Mouse (Mus musculus) stomach, postnatal 0 days (tissue): ENCODE data around the gene Txnrd1. TPM values are rescaled to one million over a fixed set of nuclear protein-coding genes. Genes with fewer than 3 reads are reported as not detected.

ENCODE experiments used
- ATAC-seq: fragments of 200-750 bp; cut with Nextera tagmentation; 2 replicates; pipeline ENCODE4 v1.8.0; 2017; ENCODE audit not compliant: low FRiP score, low TSS enrichment
- DNase-seq: peaks from one replicate; pipeline ENCODE4 v3.0.0-alpha.2; 2016; ENCODE audit warnings: low spot score
- H3K27ac ChIP-seq: fragments of 300-500 bp; sonication (generic); replicated peaks from 2 replicates; pipeline ENCODE4 v1.5.1; 2014; ENCODE audit warnings: mild to moderate bottlenecking, control low read depth
- H3K27me3 ChIP-seq: fragments of 300-500 bp; sonication (generic); 2 replicates; pipeline ENCODE4 v1.6.1; 2014; ENCODE audit warnings: low read length; ENCODE audit not compliant: control insufficient read depth, insufficient read depth
- H3K36me3 ChIP-seq: fragments of 300-500 bp; sonication (generic); 2 replicates; pipeline ENCODE4 v1.6.1; 2014; ENCODE audit warnings: low read length, mixed read lengths; ENCODE audit not compliant: control insufficient read depth, insufficient read depth
- H3K4me1 ChIP-seq: fragments of 300-500 bp; sonication (generic); replicated peaks from 2 replicates; pipeline ENCODE4 v1.6.1; 2014; ENCODE audit warnings: antibody characterized with exemption; ENCODE audit not compliant: control insufficient read depth, insufficient read depth
- H3K4me2 ChIP-seq: fragments of 300-500 bp; sonication (generic); replicated peaks from 2 replicates; pipeline ENCODE4 v1.6.1; 2014; ENCODE audit warnings: low read depth, mild to moderate bottlenecking, control low read depth, moderate library complexity
- H3K4me3 ChIP-seq: fragments of 300-500 bp; sonication (generic); 2 replicates; pipeline ENCODE4 v1.5.1; 2014; ENCODE audit warnings: low read depth, low read length, control low read depth
- H3K9ac ChIP-seq: fragments of 300-500 bp; sonication (generic); 2 replicates; pipeline ENCODE4 v1.6.1; 2014; ENCODE audit warnings: mild to moderate bottlenecking, low read length, control low read depth, mixed read lengths
- H3K9me3 ChIP-seq: fragments of 300-500 bp; sonication (generic); 2 replicates; pipeline ENCODE4 v1.6.1; 2016; ENCODE audit warnings: low read length; ENCODE audit not compliant: control insufficient read depth
- CTCF ChIP-seq: IDR thresholded peaks from 2 replicates; pipeline ENCODE4 v1.5.1; 2016; ENCODE audit warnings: antibody characterized with exemption, low read depth, mild to moderate bottlenecking, moderate library complexity
- EP300 ChIP-seq: optimal IDR thresholded peaks from 2 replicates; pipeline ENCODE3; 2016; ENCODE audit warnings: antibody characterized with exemption
- WGBS: fragments of 180-500 bp; shearing (Covaris S2); extraction: QIAGEN DNeasy Blood & Tissue Kit; methylation state at CpG from one replicate; pipeline ENCODE4 v1.1.7; 2014; 5-methylcytosine and 5-hydroxymethylcytosine counted together
- polyA plus RNA-seq: library from polyadenylated mRNA; unstranded; fragments of >200 nt; fragmentation: Nextera tagmentation; extraction: Ambion mirVana; gene quantifications from 2 replicates; pipeline ENCODE4 v1.2.1, GENCODE M21; 2015

Gene Txnrd1
- polyA plus RNA-seq, 1 experiment from 2014 or later, result 61.9 TPM

- no peak for ATAC-seq
- no peak overlapping the region for H3K4me3 ChIP-seq
- H3K4me1 ChIP-seq, result no peaks in the 10 kb centered on the region
- no peaks in the 10 kb centered on the region for H3K9me3 ChIP-seq
- H3K4me2 ChIP-seq, result no peak overlapping the region
- peaks cover 14% of the 10 kb centered on the region for H3K36me3 ChIP-seq
- 90% methylated on average over 9 of the region's 9 CpGs for whole genome bisulfite sequencing
- no peaks in the 10 kb centered on the region for H3K27me3 ChIP-seq
- DNase-seq, result no peak
- TF ChIP-seq CTCF (no peak), EP300 (no peak)
- no peak overlapping the region for H3K27ac ChIP-seq
- no peak overlapping the region for H3K9ac ChIP-seq
Observed at GRCm38 (mm10) chr10:82892442-82893055, 58.8 kb downstream of the Txnrd1 start.

- no peaks in the 10 kb centered on the region for H3K9me3 ChIP-seq
- DNase-seq, result no peak
- no peak overlapping the region for H3K9ac ChIP-seq
- H3K27me3 ChIP-seq, result no peaks in the 10 kb centered on the region
- WGBS, result 67% methylated on average over 18 of the region's 18 CpGs
- no peak overlapping the region for H3K4me2 ChIP-seq
- TF ChIP-seq CTCF (no peak), EP300 (no peak)
- no peak overlapping the region for H3K4me3 ChIP-seq
- no peaks in the 10 kb centered on the region for H3K4me1 ChIP-seq
- no peak overlapping the region for H3K27ac ChIP-seq
- peaks cover 17% of the 10 kb centered on the region for H3K36me3 ChIP-seq
- ATAC-seq, result no peak
Observed at GRCm38 (mm10) chr10:82893872-82894650, 60.3 kb downstream of the Txnrd1 start.

DNA sequence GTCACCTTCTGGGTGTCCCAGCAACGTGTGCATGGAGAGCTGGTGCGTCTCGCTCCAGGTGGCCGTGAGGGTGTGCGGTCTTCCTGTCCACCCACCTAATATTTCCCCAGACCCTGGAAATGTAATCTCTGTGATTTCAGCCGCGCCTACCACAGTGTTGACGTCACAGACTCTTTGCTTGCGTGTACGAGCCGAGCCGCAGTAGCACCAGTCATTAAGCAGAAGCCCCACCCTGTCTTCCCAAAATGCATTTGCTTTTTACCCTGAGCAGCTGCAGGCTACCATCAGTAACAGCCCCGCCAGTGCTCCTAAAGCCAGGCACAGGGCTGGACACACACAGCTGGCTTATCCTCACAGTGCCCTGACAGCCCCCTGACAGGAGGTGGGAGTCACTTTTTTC is 64.2 kb downstream of the Txnrd1 start:
- Histone ChIP-seq H3K9ac (no peak overlapping the region), H3K27ac (no peak overlapping the region), H3K4me1 (no peaks in the 10 kb centered on the region), H3K9me3 (no peaks in the 10 kb centered on the region), H3K27me3 (no peaks in the 10 kb centered on the region), H3K4me3 (no peak overlapping the region), H3K4me2 (no peak overlapping the region), H3K36me3 (peaks cover 17% of the 10 kb centered on the region)
- TF ChIP-seq CTCF (no peak), EP300 (no peak)
- WGBS, result 83% methylated on average over 13 of the region's 13 CpGs
- no peak for DNase-seq
- no peak for ATAC-seq

DNA sequence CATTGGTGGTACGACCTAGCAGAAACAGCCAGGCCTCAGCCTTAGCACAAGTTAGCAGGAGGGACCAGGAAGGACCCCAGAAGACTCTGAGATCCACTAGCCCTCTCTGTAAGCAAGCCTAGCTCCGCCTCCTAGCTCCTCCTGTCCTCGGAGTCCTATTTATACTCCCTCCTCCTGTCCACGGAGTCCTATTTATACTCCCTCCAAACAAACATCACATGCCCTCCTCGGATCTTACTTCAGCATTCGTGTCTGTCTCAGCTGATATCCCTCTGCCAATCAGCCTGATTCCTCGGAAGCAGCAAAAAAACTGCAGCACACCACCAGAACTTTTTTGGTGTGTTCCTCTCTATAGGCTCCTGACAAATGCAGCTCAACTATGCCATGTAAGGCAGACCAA is 65.1 kb downstream of the Txnrd1 start:
- H3K27ac ChIP-seq, result no peak overlapping the region
- H3K9me3 ChIP-seq, result no peaks in the 10 kb centered on the region
- no peak overlapping the region for H3K4me2 ChIP-seq
- peaks cover 12% of the 10 kb centered on the region for H3K36me3 ChIP-seq
- H3K9ac ChIP-seq, result no peak overlapping the region
- no peak overlapping the region for H3K4me3 ChIP-seq
- DNase-seq, result no peak
- TF ChIP-seq EP300, result no peak
- no peak for TF ChIP-seq CTCF
- ATAC-seq, result no peak
- WGBS, result 38% methylated on average over 7 of the region's 7 CpGs
- H3K4me1 ChIP-seq, result no peaks in the 10 kb centered on the region
- no peaks in the 10 kb centered on the region for H3K27me3 ChIP-seq

GRCm38 (mm10) chr10:82899810-82900421 is 66.2 kb downstream of the Txnrd1 start:
- TF ChIP-seq CTCF (no peak), EP300 (no peak)
- ATAC-seq (peak; percentile 67), DNase-seq (peak; percentile 63)
- H3K4me1 ChIP-seq, result no peaks in the 10 kb centered on the region
- H3K27me3 ChIP-seq, result no peaks in the 10 kb centered on the region
- H3K4me3 ChIP-seq, result no peak overlapping the region
- WGBS, result 46% methylated on average over 16 of the region's 16 CpGs
- no peak overlapping the region for H3K27ac ChIP-seq
- H3K9me3 ChIP-seq, result no peaks in the 10 kb centered on the region
- H3K4me2 ChIP-seq, result no peak overlapping the region
- no peak overlapping the region for H3K9ac ChIP-seq
- H3K36me3 ChIP-seq, result peaks cover 12% of the 10 kb centered on the region

DNA sequence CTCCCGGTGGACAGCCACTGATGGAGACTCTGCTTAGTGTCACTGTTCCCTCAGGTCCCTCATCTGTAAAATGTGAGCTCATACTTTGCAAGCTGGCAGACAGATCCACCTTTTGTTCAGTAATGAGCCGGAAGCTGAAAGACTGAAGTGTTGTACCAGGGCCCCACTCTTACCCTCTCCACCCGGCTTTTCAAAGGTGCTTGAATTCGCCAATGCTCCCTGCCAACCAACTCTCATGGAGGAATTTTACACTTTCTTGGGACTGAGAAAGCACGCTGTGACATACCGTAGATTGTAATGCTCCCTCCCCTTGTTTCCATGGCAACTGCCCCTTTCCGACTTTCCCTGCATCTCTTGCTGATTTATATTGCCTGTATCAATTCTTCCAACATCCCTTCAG is 66.8 kb downstream of the Txnrd1 start:
- Histone ChIP-seq H3K4me3 (no peak overlapping the region), H3K4me2 (no peak overlapping the region), H3K9me3 (no peaks in the 10 kb centered on the region), H3K9ac (no peak overlapping the region), H3K27ac (no peak overlapping the region), H3K4me1 (no peaks in the 10 kb centered on the region), H3K27me3 (no peaks in the 10 kb centered on the region), H3K36me3 (peaks cover 12% of the 10 kb centered on the region)
- DNase-seq (no peak), ATAC-seq (no peak)
- TF ChIP-seq EP300, result no peak
- TF ChIP-seq CTCF, result no peak
- WGBS, result 46% methylated on average over 7 of the region's 7 CpGs
